Mouse (Mus musculus): ENCODE results near the gene Inpp5k. TPM values are rescaled to one million over a fixed set of nuclear protein-coding genes. Genes with fewer than 3 reads are reported as not detected.

Gene Inpp5k
- total RNA-seq, 2 experiments from 2014 or later = 41.0 to 42.7 TPM

GRCm38 (mm10) chr11:75671426-75672180 is 40.8 kb downstream of the Inpp5k start:
- DNase-seq (ENCODE audit: extremely low spot score in 1 of 2, low spot score in 2 of 2) = no peak
- intact Hi-C loops (cut with DNase I) = no loop called here
- Histone ChIP-seq H3K27ac (no peak overlapping the region), H3K4me3 (no peak overlapping the region)
- no peak for TF ChIP-seq CTCF (IDR thresholded peaks at IDR 0.05)

GRCm38 (mm10) chr11:75673411-75673810 is 42.6 kb downstream of the Inpp5k start:
- no peak for TF ChIP-seq CTCF (IDR thresholded peaks at IDR 0.05)
- no peak overlapping the region for H3K27ac ChIP-seq
- DNase-seq (ENCODE audit: extremely low spot score in 1 of 2, low spot score in 2 of 2) = no peak
- H3K4me3 ChIP-seq = no peak overlapping the region
- intact Hi-C loops (cut with DNase I) = no loop called here

GRCm38 (mm10) chr11:75674875-75675274 is 44.1 kb downstream of the Inpp5k start:
- no peak for DNase-seq (ENCODE audit: extremely low spot score in 1 of 2, low spot score in 2 of 2)
- intact Hi-C loops (cut with DNase I) = no loop called here
- H3K27ac ChIP-seq = no peak overlapping the region
- H3K4me3 ChIP-seq = no peak overlapping the region
- no peak for TF ChIP-seq CTCF (IDR thresholded peaks at IDR 0.05)

GRCm38 (mm10) chr11:75677881-75678746 is 47.3 kb downstream of the Inpp5k start:
- intact Hi-C loops (cut with DNase I) = loop anchor here (2.0 kb wide), 3 partner anchors 23 to 55 kb away; partner anchors contain the start of genes Inpp5k and Ywhae
- no peak for TF ChIP-seq CTCF (IDR thresholded peaks at IDR 0.05)
- peak overlapping the region; percentile 99 for H3K4me3 ChIP-seq
- H3K27ac ChIP-seq = peak overlapping the region; percentile 78; the same call in 1 of the 2 replicates
- no peak for DNase-seq (ENCODE audit: extremely low spot score in 1 of 2, low spot score in 2 of 2)

- intact Hi-C loops (cut with DNase I) = loop anchor here (2.0 kb wide), 3 partner anchors 24 to 54 kb away; partner anchors contain the start of genes Inpp5k and Ywhae
- peak within 1 kb of the TSS; percentile 99 for H3K4me3 ChIP-seq
- no peak for TF ChIP-seq CTCF (IDR thresholded peaks at IDR 0.05)
- H3K27ac ChIP-seq = peak within 1 kb of the TSS; percentile 94
- DNase-seq (ENCODE audit: extremely low spot score in 1 of 2, low spot score in 2 of 2) = peak; percentile 97 to 98
These were observed 48.1 kb downstream of the Inpp5k start, which contains the start of gene Crk for GRCm38 (mm10) chr11:75678747-75679438. Crk (plus strand) TSS chr11:75679259.

GRCm38 (mm10) chr11:75679439-75680171 is 48.8 kb downstream of the Inpp5k start:
- TF ChIP-seq CTCF (IDR thresholded peaks at IDR 0.05) = peak; percentile 53
- intact Hi-C loops (cut with DNase I) = loop anchor here (2.0 kb wide), 3 partner anchors 25 to 53 kb away; partner anchors contain the start of genes Inpp5k and Ywhae

GRCm38 (mm10) chr11:75684462-75684861 is 53.7 kb downstream of the Inpp5k start:
- intact Hi-C loops (cut with DNase I) = no loop called here

More at GRCm38 (mm10) chr11:75679439-75680171, 48.8 kb downstream of the Inpp5k start:
- peak overlapping the region; percentile 94 for H3K27ac ChIP-seq
- DNase-seq (ENCODE audit: extremely low spot score in 1 of 2, low spot score in 2 of 2) = peak in 1 of 2 experiments; percentile 56
- H3K4me3 ChIP-seq = peak overlapping the region; percentile 99

GRCm38 (mm10) chr11:75684956-75685355 is 54.2 kb downstream of the Inpp5k start:
- DNase-seq (ENCODE audit: extremely low spot score in 1 of 2, low spot score in 2 of 2) = no peak
- H3K4me3 ChIP-seq = no peak overlapping the region
- no peak for TF ChIP-seq CTCF (IDR thresholded peaks at IDR 0.05)
- intact Hi-C loops (cut with DNase I) = no loop called here
- no peak overlapping the region for H3K27ac ChIP-seq

More at GRCm38 (mm10) chr11:75684462-75684861, 53.7 kb downstream of the Inpp5k start:
- DNase-seq (ENCODE audit: extremely low spot score in 1 of 2, low spot score in 2 of 2) = no peak
- no peak overlapping the region for H3K4me3 ChIP-seq
- no peak overlapping the region for H3K27ac ChIP-seq
- TF ChIP-seq CTCF (IDR thresholded peaks at IDR 0.05) = peak; percentile 9; the same call in 1 of the 2 replicates

GRCm38 (mm10) chr11:75687343-75687993 is 56.7 kb downstream of the Inpp5k start:
- no peak overlapping the region for H3K4me3 ChIP-seq
- DNase-seq (ENCODE audit: extremely low spot score in 1 of 2, low spot score in 2 of 2) = no peak
- intact Hi-C loops (cut with DNase I) = no loop called here

GRCm38 (mm10) chr11:75688132-75688531 is 57.3 kb downstream of the Inpp5k start:
- intact Hi-C loops (cut with DNase I) = no loop called here
- no peak for TF ChIP-seq CTCF (IDR thresholded peaks at IDR 0.05)
- Histone ChIP-seq H3K4me3 (no peak overlapping the region), H3K27ac (no peak overlapping the region)
- DNase-seq (ENCODE audit: extremely low spot score in 1 of 2, low spot score in 2 of 2) = no peak

More at GRCm38 (mm10) chr11:75687343-75687993, 56.7 kb downstream of the Inpp5k start:
- no peak overlapping the region for H3K27ac ChIP-seq
- TF ChIP-seq CTCF (IDR thresholded peaks at IDR 0.05) = no peak
